Mouse (Mus musculus) G1E (cell line): ENCODE results near the gene Clec11a. TPM values are rescaled to one million over a fixed set of nuclear protein-coding genes. Genes with fewer than 3 reads are reported as not detected.

Experiments
- ATAC-seq: 2 replicates; pipeline ENCODE4 v1.8.0; 2016; ENCODE audit warnings: mild to moderate bottlenecking; ENCODE audit not compliant: insufficient number of reproducible peaks, poor library complexity, low FRiP score, severe bottlenecking; ENCODE audit errors: extremely low read depth
- DNase-seq: peaks from one replicate; pipeline ENCODE4 v3.0.0; 2012; ENCODE audit warnings: low spot score
- H3K27me3 ChIP-seq: 2 replicates; pipeline ENCODE4 v1.6.1; 2012; ENCODE audit warnings: mild to moderate bottlenecking, low read length, inconsistent platforms; ENCODE audit not compliant: insufficient read depth
- H3K36me3 ChIP-seq: replicated peaks from 2 replicates; pipeline ENCODE3; 2012; ENCODE audit warnings: mild to moderate bottlenecking, inconsistent platforms
- H3K4me1 ChIP-seq: 2 replicates; pipeline ENCODE4 v1.6.1; 2012; ENCODE audit warnings: low read depth, low read length, inconsistent platforms, mixed read lengths; ENCODE audit not compliant: insufficient read depth
- H3K4me3 ChIP-seq: 2 replicates; pipeline ENCODE4 v1.5.1; 2012; ENCODE audit warnings: low read depth, mild to moderate bottlenecking, inconsistent platforms, low read length, moderate library complexity, mixed read lengths
- H3K9me3 ChIP-seq: replicated peaks from 2 replicates; pipeline ENCODE4 v1.6.1; 2012; ENCODE audit warnings: inconsistent platforms
- CTCF ChIP-seq: IDR thresholded peaks from 2 replicates; pipeline ENCODE4 v1.5.1; 2012; ENCODE audit warnings: low read depth, low read length, inconsistent platforms, mixed read lengths
- GATA1 ChIP-seq: IDR thresholded peaks from 2 replicates; pipeline ENCODE4 v1.6.1; 2012; ENCODE audit warnings: borderline replicate concordance, low read length, inconsistent platforms, mixed read lengths
- GATA2 ChIP-seq: IDR thresholded peaks from 2 replicates; pipeline ENCODE4 v1.6.1; 2012; ENCODE audit warnings: low read depth, low read length, inconsistent platforms, borderline replicate concordance
- POLR2AphosphoS5 ChIP-seq: IDR thresholded peaks from 2 replicates; pipeline ENCODE4 v1.6.1; 2012; ENCODE audit warnings: low read depth, low read length, inconsistent platforms; ENCODE audit not compliant: insufficient replicate concordance
- TAL1 ChIP-seq: conservative IDR thresholded peaks from 2 replicates; pipeline ENCODE4 v1.6.1; 2012; ENCODE audit warnings: low read depth, low read length, inconsistent platforms, mixed read lengths
- polyA plus RNA-seq: library from polyadenylated mRNA; stranded (reverse); fragments of >175 nt; gene quantifications from 2 replicates; pipeline ENCODE4 v1.2.3, GENCODE M21; 2012
- total RNA-seq, 2 experiments: library from RNA; stranded (forward) in 1 of 2; stranded (reverse) in 1 of 2; fragments of 200-1000 nt in 1 of 2; fragments of >200 nt in 1 of 2; fragmentation: Nextera tagmentation in 1 of 2; gene quantifications; 2 replicates each; pipeline ENCODE4 v1.2.3; 2014 to 2017

Clec11a gene
- total and polyA plus RNA-seq, 3 experiments: 1.8 to 3.3 (median 3.1) TPM

DNA sequence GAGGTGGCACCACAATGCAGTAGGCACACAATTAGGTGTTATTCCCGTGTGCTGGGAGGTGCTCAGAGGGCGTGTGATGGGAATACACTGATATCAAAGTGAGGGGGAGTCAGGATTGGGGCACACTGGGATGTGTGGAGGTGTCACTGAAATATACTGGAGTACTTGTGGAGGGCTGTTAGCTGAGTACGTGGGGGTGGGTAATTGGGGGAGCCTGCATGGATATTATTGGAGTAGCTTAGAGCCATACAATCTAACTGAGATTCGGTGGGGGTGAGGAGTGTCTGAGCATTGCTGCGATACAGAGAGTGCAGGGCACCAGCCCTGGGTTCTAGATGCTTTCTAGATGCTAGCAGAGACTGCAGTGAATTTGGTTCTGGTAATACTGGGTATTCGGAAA lies 33.5 kb upstream of the Clec11a start:
- DNase-seq: no peak
- Histone ChIP-seq H3K9me3 (no peaks in the 10 kb centered on the region), H3K4me1 (peaks cover 7% of the 10 kb centered on the region; the same call in 1 of the 2 replicates), H3K36me3 (no peaks in the 10 kb centered on the region), H3K27me3 (peaks cover 26% of the 10 kb centered on the region), H3K4me3 (no peak overlapping the region)
- ATAC-seq: no peak
- TF ChIP-seq CTCF: no peak
- TF ChIP-seq GATA1: no peak
- no peak for TF ChIP-seq GATA2
- no peak for TF ChIP-seq POLR2AphosphoS5
- TF ChIP-seq TAL1: no peak

GRCm38 (mm10) chr7:44337121-44337849 lies 30.6 kb upstream of the Clec11a start:
- Histone ChIP-seq H3K4me1 (no peaks in the 10 kb centered on the region), H3K4me3 (no peak overlapping the region), H3K27me3 (peaks cover 19% of the 10 kb centered on the region), H3K9me3 (no peaks in the 10 kb centered on the region), H3K36me3 (no peaks in the 10 kb centered on the region)
- ATAC-seq (no peak), DNase-seq (no peak)
- TF ChIP-seq TAL1: no peak
- TF ChIP-seq CTCF: no peak
- no peak for TF ChIP-seq GATA2
- TF ChIP-seq POLR2AphosphoS5: no peak
- no peak for TF ChIP-seq GATA1

GRCm38 (mm10) chr7:44336046-44337021 lies 29.6 kb upstream of the Clec11a start:
- H3K27me3 ChIP-seq: peaks cover 15% of the 10 kb centered on the region
- no peaks in the 10 kb centered on the region for H3K4me1 ChIP-seq
- no peak for ATAC-seq

DNA sequence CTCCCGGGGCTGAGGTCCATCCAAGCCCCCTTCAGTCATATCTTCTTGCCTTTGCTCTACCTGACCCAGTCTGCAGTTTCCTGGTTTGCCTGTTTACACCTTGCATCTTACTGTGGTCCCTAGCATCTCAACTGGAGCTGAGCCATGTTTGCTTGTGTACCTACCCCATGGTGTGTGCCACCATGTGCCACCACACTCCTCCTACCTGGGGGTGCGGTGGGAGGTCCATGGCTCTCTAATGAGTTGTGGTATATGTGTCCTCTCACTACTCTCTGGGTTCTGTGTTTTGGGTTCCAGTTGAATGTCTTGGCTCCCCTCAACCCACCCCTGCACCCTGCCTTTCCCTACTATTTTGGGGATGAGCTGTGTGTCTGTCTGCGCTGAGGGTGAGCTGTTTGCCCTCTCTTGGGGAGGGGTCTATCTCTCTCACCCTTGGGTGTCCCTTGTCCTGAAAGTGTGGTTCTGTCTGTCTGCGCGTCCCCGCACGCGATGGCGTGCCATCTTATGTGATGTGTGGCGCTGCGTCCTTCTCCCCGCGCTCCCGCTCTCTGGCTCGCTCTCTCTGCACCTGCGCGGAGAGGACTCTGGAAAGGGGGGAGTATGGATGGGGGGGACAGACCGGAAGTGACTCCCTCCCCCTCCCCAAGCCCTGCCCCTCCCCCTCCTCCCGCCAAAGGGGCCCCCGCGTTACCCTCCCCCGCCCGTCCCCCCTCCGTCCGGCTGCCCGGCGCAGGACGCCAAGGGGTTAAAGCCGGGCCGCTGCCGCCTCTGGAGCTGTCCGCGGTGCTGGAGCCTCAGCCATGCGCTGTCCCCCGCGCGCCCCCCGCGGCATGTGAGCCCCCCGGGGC lies 28.6 kb upstream of the Clec11a start:
- H3K4me3 ChIP-seq: no peak overlapping the region
- no peaks in the 10 kb centered on the region for H3K9me3 ChIP-seq
- ATAC-seq: no peak
- TF ChIP-seq TAL1 (no peak), GATA2 (no peak), POLR2AphosphoS5 (no peak), CTCF (no peak), GATA1 (no peak)
- no peaks in the 10 kb centered on the region for H3K4me1 ChIP-seq
- H3K27me3 ChIP-seq: peaks cover 12% of the 10 kb centered on the region
- no peak for DNase-seq
- H3K36me3 ChIP-seq: no peaks in the 10 kb centered on the region

More at GRCm38 (mm10) chr7:44336046-44337021, 29.6 kb upstream of the Clec11a start:
- Histone ChIP-seq H3K4me3 (no peak overlapping the region), H3K36me3 (no peaks in the 10 kb centered on the region), H3K9me3 (no peaks in the 10 kb centered on the region)
- TF ChIP-seq POLR2AphosphoS5 (no peak), TAL1 (no peak), GATA1 (no peak), CTCF (no peak), GATA2 (no peak)
- DNase-seq: no peak

GRCm38 (mm10) chr7:44334139-44334538 lies 27.4 kb upstream of the Clec11a start:
- Histone ChIP-seq H3K4me1 (no peaks in the 10 kb centered on the region), H3K9me3 (no peaks in the 10 kb centered on the region), H3K4me3 (no peak overlapping the region), H3K36me3 (no peaks in the 10 kb centered on the region), H3K27me3 (peaks cover 10% of the 10 kb centered on the region; the same call in 1 of the 2 replicates)
- DNase-seq: no peak
- no peak for ATAC-seq
- TF ChIP-seq CTCF (no peak), GATA2 (no peak), TAL1 (no peak), GATA1 (no peak), POLR2AphosphoS5 (no peak)

DNA sequence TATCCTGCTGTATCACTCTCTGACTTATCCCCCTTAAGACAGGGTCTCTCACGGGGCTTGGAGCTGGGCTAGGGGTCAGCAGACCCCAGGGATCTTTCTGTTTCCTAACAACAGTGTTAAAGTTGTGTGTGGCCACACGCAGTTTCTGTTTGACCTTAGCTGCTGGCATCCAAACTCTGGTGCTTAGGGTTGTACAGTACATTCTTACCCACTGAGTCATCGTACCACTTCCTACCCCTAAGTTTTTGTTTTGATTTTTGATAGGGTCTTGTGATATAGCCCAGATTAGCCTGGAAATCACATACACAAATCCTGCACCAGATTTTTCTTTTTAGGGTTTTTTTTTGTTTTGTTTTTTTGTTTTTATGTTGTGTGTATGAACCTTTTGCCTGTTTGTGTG lies 25.6 kb upstream of the Clec11a start:
- TF ChIP-seq GATA2 (no peak), POLR2AphosphoS5 (no peak), CTCF (no peak), GATA1 (no peak), TAL1 (no peak)
- Histone ChIP-seq H3K27me3 (peaks cover 9% of the 10 kb centered on the region), H3K4me3 (no peak overlapping the region), H3K4me1 (no peaks in the 10 kb centered on the region), H3K9me3 (no peaks in the 10 kb centered on the region), H3K36me3 (no peaks in the 10 kb centered on the region)
- no peak for DNase-seq
- no peak for ATAC-seq
